Mouse (Mus musculus) heart, adult 2 months (tissue): ENCODE results near the gene Polr2c. TPM values are rescaled to one million over a fixed set of nuclear protein-coding genes. Genes with fewer than 3 reads are reported as not detected.

Experiments
- DNase-seq, 2 experiments: peaks; one replicate each; pipeline ENCODE4 v3.0.0; 2021
- H3K27ac ChIP-seq: fragments of 200-600 bp; 2 replicates; pipeline ENCODE4 v1.8.1; 2022
- H3K27me3 ChIP-seq: fragments of 200-500 bp; 2 replicates; pipeline ENCODE4 v1.6.1; 2012; ENCODE audit warnings: mild to moderate bottlenecking, low read length, inconsistent platforms, mixed read lengths; ENCODE audit not compliant: control insufficient read depth, insufficient read depth
- H3K36me3 ChIP-seq: fragments of 200-500 bp; 2 replicates; pipeline ENCODE4 v1.6.1; 2012; ENCODE audit warnings: low read length, inconsistent platforms; ENCODE audit not compliant: control insufficient read depth, insufficient read depth
- H3K4me1 ChIP-seq: fragments of 200-500 bp; 2 replicates; pipeline ENCODE4 v1.6.1; 2011; ENCODE audit warnings: low read length; ENCODE audit not compliant: control insufficient read depth, insufficient read depth
- H3K4me3 ChIP-seq: fragments of 200-600 bp; 2 replicates; pipeline ENCODE4 v1.8.1; 2022
- H3K79me2 ChIP-seq: fragments of 200-500 bp; replicated peaks from 2 replicates; pipeline ENCODE4 v1.6.1; 2012; ENCODE audit warnings: mild to moderate bottlenecking, inconsistent platforms, low read length, moderate library complexity, mixed read lengths; ENCODE audit not compliant: control insufficient read depth, insufficient read depth
- H3K9ac ChIP-seq: fragments of 200-500 bp; 2 replicates; pipeline ENCODE4 v1.6.1; 2012; ENCODE audit warnings: low read depth, mild to moderate bottlenecking, control low read depth, inconsistent platforms, low read length, mixed read lengths
- CTCF ChIP-seq: fragments of 200-600 bp; IDR thresholded peaks from 2 replicates; pipeline ENCODE4 v1.8.1; 2022; ENCODE audit warnings: antibody characterized with exemption, mild to moderate bottlenecking, moderate library complexity
- EP300 ChIP-seq: fragments of 200-500 bp; IDR thresholded peaks from 2 replicates; pipeline ENCODE4 v1.6.1; 2011; ENCODE audit warnings: low read depth, low read length, control low read depth; ENCODE audit not compliant: insufficient read depth
- POLR2A ChIP-seq: fragments of 200-500 bp; IDR thresholded peaks from 2 replicates; pipeline ENCODE4 v1.6.1; 2011; ENCODE audit warnings: mild to moderate bottlenecking, low read depth, low read length, control low read depth; ENCODE audit not compliant: insufficient read depth
- WGBS: fragments of 180-500 bp; shearing (Covaris S2); methylation state at CpG from one replicate; pipeline ENCODE4 v1.1.7; 2018; 5-methylcytosine and 5-hydroxymethylcytosine counted together
- intact Hi-C: fragments of 180-260 bp; cut with DNase I; formaldehyde crosslinking; loops from one replicate; pipeline ENCODE4 v1.15.1; 2025
- polyA plus RNA-seq: library from polyadenylated mRNA; depleted of rRNA; stranded (reverse); fragments of >200 nt; gene quantifications from 2 replicates; pipeline ENCODE4 v1.2.3, GENCODE M21; 2012
- total RNA-seq, 2 experiments: library from RNA; stranded (reverse); gene quantifications; 2 replicates each; pipeline ENCODE4 v1.2.3; 2021

Gene Polr2c
- total and polyA plus RNA-seq, 3 experiments = 55.9 to 142 (median 69.5) TPM

DNA sequence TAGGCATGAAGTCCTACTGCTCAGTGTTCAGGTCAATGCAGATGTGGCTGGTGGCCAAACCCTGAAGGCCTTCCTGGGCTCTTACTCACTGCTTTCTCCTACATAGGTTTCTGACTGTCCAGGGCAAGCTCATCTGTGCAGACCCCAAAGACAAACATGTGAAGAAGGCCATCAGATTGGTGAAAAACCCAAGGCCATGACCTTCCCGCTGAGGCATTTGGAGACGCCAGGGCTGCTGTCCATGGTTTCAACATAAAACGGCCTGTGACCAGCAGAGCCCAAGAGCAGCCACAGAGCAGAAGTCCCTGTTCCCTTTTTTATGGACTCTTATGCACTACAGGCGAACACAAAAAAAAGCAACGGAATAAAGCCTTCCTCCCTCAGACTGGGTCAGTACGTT lies 45.6 kb upstream of the Polr2c start:
- H3K27ac ChIP-seq = no peak overlapping the region
- no peak overlapping the region for H3K4me3 ChIP-seq
- no peak overlapping the region for H3K9ac ChIP-seq
- no peak for DNase-seq
- no peaks in the 10 kb centered on the region for H3K27me3 ChIP-seq
- no peaks in the 10 kb centered on the region for H3K36me3 ChIP-seq
- TF ChIP-seq CTCF = no peak
- no peak for TF ChIP-seq POLR2A
- no peak for TF ChIP-seq EP300
- H3K79me2 ChIP-seq = no peaks in the 10 kb centered on the region
- intact Hi-C loops = loop anchor here (1.0 to 5.0 kb wide), 4 partner anchors 107 to 319 kb away; partner anchors contain the start of gene Cpne2
- H3K4me1 ChIP-seq = peaks cover 2% of the 10 kb centered on the region
- WGBS = 78% methylated on average over 6 of the region's 6 CpGs

GRCm38 (mm10) chr8:94812645-94813098 lies 44.6 kb upstream of the Polr2c start:
- no peaks in the 10 kb centered on the region for H3K27me3 ChIP-seq
- H3K4me1 ChIP-seq = peaks cover 2% of the 10 kb centered on the region
- no peak overlapping the region for H3K9ac ChIP-seq
- H3K79me2 ChIP-seq = no peaks in the 10 kb centered on the region
- 33% methylated on average over 6 of the region's 6 CpGs for WGBS
- DNase-seq = peak; percentile 81 to 87
- no peak overlapping the region for H3K4me3 ChIP-seq
- H3K27ac ChIP-seq = no peak overlapping the region
- intact Hi-C loops = loop anchor here (1.0 to 5.0 kb wide), 4 partner anchors 108 to 320 kb away; partner anchors contain the start of gene Cpne2
- no peaks in the 10 kb centered on the region for H3K36me3 ChIP-seq
- TF ChIP-seq POLR2A (no peak), CTCF (peak; percentile 85)

GRCm38 (mm10) chr8:94814556-94814955 lies 42.7 kb upstream of the Polr2c start:
- TF ChIP-seq CTCF = peak; percentile 86
- TF ChIP-seq POLR2A = no peak
- intact Hi-C loops = loop anchor here (2.0 to 5.0 kb wide), 4 partner anchors 94 to 322 kb away; partner anchors contain the start of gene Cpne2
- Histone ChIP-seq H3K36me3 (no peaks in the 10 kb centered on the region), H3K9ac (no peak overlapping the region), H3K4me3 (no peak overlapping the region), H3K27ac (no peak overlapping the region), H3K27me3 (no peaks in the 10 kb centered on the region), H3K79me2 (no peaks in the 10 kb centered on the region), H3K4me1 (peaks cover 2% of the 10 kb centered on the region)
- DNase-seq = no peak
- 4% methylated on average over 1 of the region's 1 CpGs for WGBS

DNA sequence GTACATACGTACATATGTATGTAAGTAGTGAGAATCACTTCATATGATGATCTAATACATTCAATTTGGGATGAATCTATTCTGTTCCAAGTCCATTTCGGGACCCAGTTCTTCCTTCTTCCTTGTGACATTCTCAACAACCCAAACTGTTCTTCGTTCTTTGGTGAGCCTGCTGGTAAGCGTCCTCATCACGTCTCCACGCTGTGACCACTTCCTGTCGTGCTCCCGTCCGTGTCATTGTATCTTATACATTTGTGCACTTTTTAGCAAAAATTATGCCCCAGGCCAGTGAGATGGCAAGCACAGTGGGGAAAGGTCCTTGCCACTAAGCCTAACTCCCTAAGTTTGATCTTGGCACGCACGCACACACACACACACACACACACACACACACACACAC lies 39.3 kb upstream of the Polr2c start:
- no peaks in the 10 kb centered on the region for H3K36me3 ChIP-seq
- H3K27me3 ChIP-seq = no peaks in the 10 kb centered on the region
- H3K79me2 ChIP-seq = no peaks in the 10 kb centered on the region
- H3K4me3 ChIP-seq = no peak overlapping the region
- WGBS = 80% methylated on average over 11 of the region's 11 CpGs
- no peak overlapping the region for H3K9ac ChIP-seq
- no peaks in the 10 kb centered on the region; the same call in 1 of the 2 replicates for H3K4me1 ChIP-seq
- intact Hi-C loops = no loop called here
- TF ChIP-seq CTCF (no peak), POLR2A (no peak), EP300 (no peak)
- no peak overlapping the region for H3K27ac ChIP-seq
- no peak for DNase-seq

GRCm38 (mm10) chr8:94819671-94820179 lies 37.5 kb upstream of the Polr2c start:
- H3K27me3 ChIP-seq = no peaks in the 10 kb centered on the region
- no peak overlapping the region for H3K9ac ChIP-seq
- no peak overlapping the region for H3K27ac ChIP-seq
- TF ChIP-seq CTCF (no peak), POLR2A (no peak), EP300 (no peak)
- H3K4me3 ChIP-seq = no peak overlapping the region
- no peaks in the 10 kb centered on the region for H3K79me2 ChIP-seq
- intact Hi-C loops = no loop called here
- H3K4me1 ChIP-seq = no peaks in the 10 kb centered on the region
- 53% methylated on average over 6 of the region's 6 CpGs for WGBS
- H3K36me3 ChIP-seq = no peaks in the 10 kb centered on the region
- DNase-seq = no peak

DNA sequence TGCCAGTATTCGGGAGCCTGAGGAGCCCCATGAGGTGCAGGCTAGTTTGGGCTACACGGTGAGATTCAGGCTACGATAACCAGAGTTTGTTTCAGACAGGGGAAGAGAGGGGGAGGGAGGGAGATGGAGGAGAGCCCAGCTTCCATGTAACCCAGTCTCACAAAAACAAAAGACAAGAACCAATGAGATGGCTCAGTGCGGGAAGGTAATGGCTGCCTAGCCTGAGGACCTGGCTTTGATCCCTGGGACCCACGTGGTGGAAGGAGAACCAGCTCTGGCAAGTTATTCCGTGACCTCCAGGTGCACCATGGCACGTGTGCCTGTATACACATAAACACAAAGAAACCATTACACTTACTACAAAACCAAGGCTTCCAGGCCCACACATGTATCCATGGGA lies 36.7 kb upstream of the Polr2c start:
- intact Hi-C loops = no loop called here
- Histone ChIP-seq H3K4me1 (no peaks in the 10 kb centered on the region), H3K9ac (no peak overlapping the region), H3K27me3 (no peaks in the 10 kb centered on the region), H3K27ac (no peak overlapping the region), H3K4me3 (no peak overlapping the region), H3K79me2 (no peaks in the 10 kb centered on the region), H3K36me3 (no peaks in the 10 kb centered on the region)
- 83% methylated on average over 7 of the region's 7 CpGs for WGBS
- TF ChIP-seq POLR2A = no peak
- TF ChIP-seq EP300 = no peak
- TF ChIP-seq CTCF = no peak
- DNase-seq = no peak

DNA sequence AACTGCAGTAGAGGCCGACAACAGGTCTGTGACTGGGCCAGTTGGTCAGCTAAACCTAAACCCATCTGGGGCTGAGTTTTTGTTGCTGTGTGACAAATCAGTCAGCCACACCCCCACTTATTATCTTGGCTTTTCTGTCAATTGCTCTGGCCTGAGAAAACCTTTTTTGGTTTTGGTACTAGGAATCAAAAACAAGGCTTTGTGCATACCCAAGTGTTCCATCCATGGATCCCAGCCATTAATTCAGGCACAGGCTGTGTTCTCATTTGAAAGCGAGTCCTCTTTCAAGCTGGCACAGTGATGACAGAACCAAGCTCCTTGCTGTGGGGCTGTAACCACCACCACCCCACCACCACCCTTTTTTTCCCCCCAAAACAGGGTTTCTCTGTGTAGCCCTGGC lies 35.9 kb upstream of the Polr2c start:
- 94% methylated on average over 2 of the region's 2 CpGs for WGBS
- Histone ChIP-seq H3K36me3 (no peaks in the 10 kb centered on the region), H3K27me3 (no peaks in the 10 kb centered on the region), H3K9ac (no peak overlapping the region), H3K4me1 (no peaks in the 10 kb centered on the region), H3K27ac (no peak overlapping the region), H3K79me2 (no peaks in the 10 kb centered on the region), H3K4me3 (no peak overlapping the region)
- TF ChIP-seq POLR2A (no peak), CTCF (no peak), EP300 (no peak)
- DNase-seq = no peak
- intact Hi-C loops = no loop called here
